Comparison of ENCODE assay signal across 23 mouse cellular contexts in the genomic region with DNA sequence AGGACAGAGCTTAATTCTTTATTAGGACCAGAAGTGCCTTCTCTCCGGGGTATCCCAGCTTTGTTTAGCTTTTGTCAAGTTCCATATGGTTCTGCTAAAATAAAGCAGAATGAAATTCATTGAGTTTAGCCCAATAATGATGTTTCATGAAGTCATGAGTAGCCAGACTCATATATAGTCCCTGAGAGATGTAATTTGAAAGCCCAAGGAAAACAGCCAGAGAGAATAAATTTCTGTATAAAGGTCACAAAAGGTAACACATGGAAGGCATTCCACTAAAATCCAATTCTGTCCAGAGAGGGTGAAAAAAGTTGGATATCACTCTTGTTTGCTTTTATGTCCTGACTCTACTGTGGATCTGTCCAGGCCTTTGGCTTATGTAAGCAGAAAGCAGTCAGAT.
"Had no signal": no experiment of that assay in that cellular context is flagged by ENCODE, and none has a peak within 500 bp of the region (broad histone marks: within the 10 kb centered on the region; RNA-seq: fewer than 3 reads in every experiment).

No protein-coding gene starts in this region.

- H3K27me3 ChIP-seq: limb, embryonic 12.5 days; liver, embryonic 15.5 days; lung, embryonic 15.5 days; megakaryocyte, embryonic 14.5 days; midbrain, embryonic 15.5 days; neural tube, embryonic 12.5 days; neural tube, embryonic 15.5 days had no signal

- H3K36me3 ChIP-seq: liver, embryonic 15.5 days; midbrain, embryonic 10.5 days; midbrain, embryonic 15.5 days; neural tube, embryonic 12.5 days; neural tube, embryonic 15.5 days had no signal

- H3K27ac ChIP-seq: liver, embryonic 15.5 days; lung, embryonic 15.5 days; midbrain, embryonic 10.5 days; midbrain, embryonic 15.5 days; neural tube, embryonic 12.5 days; neural tube, embryonic 15.5 days; stomach, postnatal 0 days had no signal

- DNase-seq: kidney, adult 18-20 months; kidney, adult 9 months; kidney, postnatal 14 days; lung, adult 18-20 months; lung, postnatal 10 days; lung, postnatal 36 days; right cerebral cortex, adult 18-20 months; right cerebral cortex, postnatal 14 days; right cerebral cortex, postnatal 4 days; thymus, adult 2 months; thymus, postnatal 14 days; thymus, postnatal 4 days had no signal

- H3K4me3 ChIP-seq: layer of hippocampus, adult 2 months; left cerebral cortex, adult 2 months; limb, embryonic 12.5 days; liver, embryonic 15.5 days; lung, embryonic 15.5 days; megakaryocyte, embryonic 14.5 days; midbrain, embryonic 10.5 days; midbrain, embryonic 15.5 days; neural tube, embryonic 12.5 days; neural tube, embryonic 15.5 days had no signal

- H3K4me2 ChIP-seq: limb, embryonic 12.5 days; liver, embryonic 15.5 days; lung, embryonic 15.5 days; midbrain, embryonic 15.5 days; neural tube, embryonic 12.5 days; neural tube, embryonic 15.5 days had no signal

- H3K9me3 ChIP-seq: limb, embryonic 12.5 days; liver, embryonic 15.5 days; lung, embryonic 15.5 days; midbrain, embryonic 10.5 days; midbrain, embryonic 15.5 days; neural tube, embryonic 12.5 days; neural tube, embryonic 15.5 days had no signal

- ATAC-seq: midbrain, embryonic 15.5 days had no signal

- H3K4me1 ChIP-seq: liver, embryonic 15.5 days; lung, embryonic 15.5 days; midbrain, embryonic 10.5 days; midbrain, embryonic 15.5 days; neural tube, embryonic 12.5 days had no signal

- H3K9ac ChIP-seq: limb, embryonic 12.5 days; liver, embryonic 15.5 days; lung, embryonic 15.5 days; midbrain, embryonic 15.5 days; neural tube, embryonic 12.5 days; neural tube, embryonic 15.5 days had no signal
